Mouse (Mus musculus) ES-Bruce4 (cell line): ENCODE results near the gene Olfr92. TPM values are rescaled to one million over a fixed set of nuclear protein-coding genes. Genes with fewer than 3 reads are reported as not detected.

Experiments
- H3K27ac ChIP-seq: 2 replicates; pipeline ENCODE4 v1.5.1; 2012; ENCODE audit warnings: low read length, inconsistent platforms; ENCODE audit not compliant: insufficient read depth
- H3K27me3 ChIP-seq: 2 replicates; pipeline ENCODE4 v1.6.1; 2012; ENCODE audit warnings: mild to moderate bottlenecking, low read length, inconsistent platforms; ENCODE audit not compliant: control insufficient read depth, poor library complexity, insufficient read depth, severe bottlenecking
- H3K36me3 ChIP-seq: 2 replicates; pipeline ENCODE4 v1.6.1; 2012; ENCODE audit warnings: inconsistent platforms, mild to moderate bottlenecking, low read length, moderate library complexity; ENCODE audit not compliant: control insufficient read depth, poor library complexity, insufficient read depth, severe bottlenecking
- H3K4me1 ChIP-seq: one replicate; pipeline ENCODE4 v1.8.1; 2011; ENCODE audit warnings: low read length; ENCODE audit not compliant: control insufficient read depth, insufficient read depth
- H3K4me3 ChIP-seq: 2 replicates; pipeline ENCODE4 v1.5.1; 2011; ENCODE audit warnings: low read depth, mild to moderate bottlenecking, low read length
- H3K9ac ChIP-seq: 2 replicates; pipeline ENCODE4 v1.6.1; 2012; ENCODE audit warnings: low read depth, mild to moderate bottlenecking, inconsistent platforms; ENCODE audit not compliant: poor library complexity, severe bottlenecking
- H3K9me3 ChIP-seq: replicated peaks from 2 replicates; pipeline ENCODE4 v1.6.1; 2012; ENCODE audit warnings: mild to moderate bottlenecking, low read length, inconsistent platforms; ENCODE audit not compliant: control insufficient read depth, poor library complexity, insufficient read depth, severe bottlenecking
- CTCF ChIP-seq: IDR thresholded peaks from one replicate; pipeline ENCODE4 v1.8.1; 2011; ENCODE audit warnings: low read depth, low read length
- EP300 ChIP-seq: IDR thresholded peaks from 2 replicates; pipeline ENCODE4 v1.6.1; 2011; ENCODE audit warnings: low read depth, low read length; ENCODE audit not compliant: insufficient read depth
- POLR2A ChIP-seq: IDR thresholded peaks from one replicate; pipeline ENCODE4 v1.8.1; 2011; ENCODE audit warnings: low read length; ENCODE audit not compliant: insufficient read depth
- polyA plus RNA-seq: library from polyadenylated mRNA; stranded (reverse); fragments of >200 nt; gene quantifications from 2 replicates; pipeline ENCODE4 v1.2.4, GENCODE M21; 2011; ENCODE audit warnings: low read depth; ENCODE audit not compliant: missing spikeins, insufficient read depth, insufficient read length

Olfr92 gene
- polyA plus RNA-seq, 1 experiment, result not detected

DNA sequence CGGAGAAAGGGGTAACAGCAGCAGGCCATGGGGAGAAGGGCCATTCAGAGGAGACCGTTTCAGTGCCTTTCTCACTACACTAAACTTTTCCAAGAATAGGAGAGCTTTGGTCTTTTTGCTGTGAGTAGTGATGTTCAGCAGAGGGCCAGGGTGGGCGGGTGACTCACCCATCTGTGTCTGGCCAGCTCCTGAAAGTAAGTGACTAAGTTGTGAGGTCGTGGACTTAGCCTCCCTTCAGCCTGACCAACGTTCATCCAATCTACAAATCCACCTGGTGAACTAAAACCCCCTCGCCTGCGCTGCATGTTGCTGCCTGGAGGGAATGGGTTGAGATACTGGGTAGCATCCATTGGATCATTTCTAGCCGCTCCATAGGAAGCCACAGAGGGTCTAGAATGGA, 49.8 kb downstream of the Olfr92 start:
- Histone ChIP-seq H3K4me3 (no peak overlapping the region), H3K36me3 (peaks cover 88% of the 10 kb centered on the region), H3K9ac (no peak overlapping the region), H3K4me1 (peaks cover 22% of the 10 kb centered on the region), H3K27me3 (no peaks in the 10 kb centered on the region), H3K9me3 (no peaks in the 10 kb centered on the region), H3K27ac (peak overlapping the region; percentile 45)
- TF ChIP-seq POLR2A, result no peak
- no peak for TF ChIP-seq CTCF
- TF ChIP-seq EP300, result no peak

DNA sequence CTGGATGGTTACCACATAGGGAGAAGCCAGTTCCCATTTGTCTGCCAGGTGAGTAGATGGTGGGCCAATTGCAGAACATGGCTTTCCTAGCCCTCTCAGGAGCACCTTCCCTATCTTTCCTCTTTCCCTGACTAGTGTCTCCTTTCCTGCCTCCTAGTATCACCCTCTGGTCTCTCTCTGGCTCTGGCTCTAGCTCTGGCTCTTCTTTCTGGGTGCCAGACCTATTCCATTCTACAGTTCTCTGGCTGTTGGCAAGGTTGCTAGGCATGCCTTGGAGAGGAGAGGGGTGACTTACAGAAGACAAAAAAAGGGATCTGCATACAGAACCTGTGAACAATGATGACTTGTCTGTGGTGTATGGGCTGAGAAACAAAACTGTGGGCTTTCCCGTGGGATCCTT, 52.0 kb downstream of the Olfr92 start:
- Histone ChIP-seq H3K27ac (peak overlapping the region; percentile 14; the same call in 1 of the 2 replicates), H3K9ac (no peak overlapping the region), H3K4me1 (peaks cover 13% of the 10 kb centered on the region), H3K9me3 (no peaks in the 10 kb centered on the region), H3K36me3 (peaks cover 91% of the 10 kb centered on the region), H3K27me3 (no peaks in the 10 kb centered on the region), H3K4me3 (no peak overlapping the region)
- TF ChIP-seq CTCF (no peak), POLR2A (no peak), EP300 (no peak)

DNA sequence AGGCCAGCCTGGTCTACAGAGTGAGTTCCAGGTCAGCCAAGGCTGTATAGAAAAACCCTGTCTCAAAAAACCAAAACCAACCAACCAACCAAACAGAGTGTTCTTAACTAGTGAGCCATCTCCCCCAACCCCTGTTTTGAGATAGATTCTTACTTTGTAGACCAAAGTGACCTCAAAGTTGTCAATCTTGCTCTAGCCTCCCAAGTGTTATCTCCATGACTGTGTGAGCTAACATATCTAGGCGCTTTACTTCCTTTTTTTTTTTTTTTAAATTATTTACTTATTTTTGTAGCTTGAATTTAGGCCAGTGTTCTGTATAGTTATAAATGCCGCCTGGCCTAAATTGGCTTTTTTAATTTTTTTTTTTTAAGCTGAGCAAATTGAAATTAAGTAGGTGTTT, 53.9 kb downstream of the Olfr92 start:
- H3K36me3 ChIP-seq, result peaks cover 99% of the 10 kb centered on the region
- H3K4me3 ChIP-seq, result no peak overlapping the region
- no peak for TF ChIP-seq POLR2A
- no peak for TF ChIP-seq EP300
- no peak for TF ChIP-seq CTCF
- peaks cover 16% of the 10 kb centered on the region for H3K4me1 ChIP-seq
- H3K27me3 ChIP-seq, result no peaks in the 10 kb centered on the region
- no peak overlapping the region for H3K9ac ChIP-seq
- H3K9me3 ChIP-seq, result no peaks in the 10 kb centered on the region
- H3K27ac ChIP-seq, result no peak overlapping the region

DNA sequence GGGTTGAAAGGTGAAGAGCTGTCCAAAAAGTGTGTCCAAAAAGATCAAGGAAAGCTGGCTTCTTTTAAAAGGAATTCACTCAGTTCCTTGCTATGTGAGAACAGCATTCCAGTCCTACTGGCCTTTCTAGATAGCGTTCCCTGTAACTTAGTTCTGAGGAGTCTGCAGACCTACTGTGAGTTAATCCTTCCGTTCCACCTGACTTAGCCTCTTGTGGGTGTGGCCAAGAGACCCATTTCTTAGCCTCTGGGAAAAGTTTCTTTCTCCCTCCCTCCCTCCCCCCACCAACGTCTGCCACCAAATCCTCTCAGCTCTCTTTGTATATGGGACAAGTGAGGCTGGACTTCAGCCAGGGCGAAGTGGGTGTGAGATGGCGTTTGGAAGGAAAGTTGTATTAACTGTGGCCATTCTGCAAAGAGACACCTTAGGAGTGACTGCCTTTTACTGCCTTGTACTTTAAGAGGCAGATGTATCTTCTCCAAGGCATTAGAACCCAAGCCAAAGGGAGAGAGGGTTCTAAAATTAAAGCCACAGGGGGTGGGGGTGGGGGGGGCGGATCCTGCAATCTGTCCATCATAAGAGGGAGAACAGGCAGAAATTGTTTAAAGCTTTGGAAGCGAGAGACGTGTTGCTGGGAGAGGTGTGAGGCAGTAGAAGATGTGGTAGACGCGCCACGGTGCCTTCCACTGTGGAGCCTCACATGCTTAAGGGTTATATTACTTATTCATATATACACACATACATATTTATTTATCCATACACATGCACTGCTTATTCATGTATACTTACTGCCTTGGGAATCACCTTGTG, 56.0 kb downstream of the Olfr92 start:
- Histone ChIP-seq H3K4me3 (no peak overlapping the region), H3K27me3 (no peaks in the 10 kb centered on the region), H3K9me3 (no peaks in the 10 kb centered on the region), H3K27ac (no peak overlapping the region), H3K9ac (no peak overlapping the region), H3K36me3 (peaks cover 96% of the 10 kb centered on the region), H3K4me1 (peaks cover 13% of the 10 kb centered on the region)
- no peak for TF ChIP-seq EP300
- no peak for TF ChIP-seq POLR2A
- TF ChIP-seq CTCF, result no peak

- no peak overlapping the region for H3K9ac ChIP-seq
Observed at GRCm38 (mm10) chr17:37063063-37063462, 56.8 kb downstream of the Olfr92 start.

GRCm38 (mm10) chr17:37062101-37062641, 57.7 kb downstream of the Olfr92 start:
- H3K9me3 ChIP-seq, result no peaks in the 10 kb centered on the region
- H3K27me3 ChIP-seq, result no peaks in the 10 kb centered on the region
- H3K9ac ChIP-seq, result no peak overlapping the region
- peaks cover 92% of the 10 kb centered on the region for H3K36me3 ChIP-seq
- peaks cover 7% of the 10 kb centered on the region for H3K4me1 ChIP-seq
- TF ChIP-seq CTCF (no peak), EP300 (no peak), POLR2A (no peak)
- H3K27ac ChIP-seq, result peak overlapping the region; percentile 25; the same call in 1 of the 2 replicates
- H3K4me3 ChIP-seq, result no peak overlapping the region

More at GRCm38 (mm10) chr17:37063063-37063462, 56.8 kb downstream of the Olfr92 start:
- Histone ChIP-seq H3K4me3 (no peak overlapping the region), H3K27ac (peak overlapping the region; percentile 50), H3K36me3 (peaks cover 97% of the 10 kb centered on the region), H3K4me1 (peaks cover 7% of the 10 kb centered on the region), H3K27me3 (no peaks in the 10 kb centered on the region), H3K9me3 (no peaks in the 10 kb centered on the region)
- no peak for TF ChIP-seq EP300
- no peak for TF ChIP-seq CTCF
- TF ChIP-seq POLR2A, result no peak
